Mouse (Mus musculus) MEL (cell line): ENCODE results near the gene Bub1b. TPM values are rescaled to one million over a fixed set of nuclear protein-coding genes. Genes with fewer than 3 reads are reported as not detected.

Experiments used
- DNase-seq: peaks from one replicate; pipeline ENCODE4 v3.0.0; 2011; ENCODE audit warnings: low read depth, low spot score
- H3K27ac ChIP-seq: 2 replicates; pipeline ENCODE4 v1.5.1; 2012; ENCODE audit warnings: low read depth, mild to moderate bottlenecking, control low read depth, low read length, moderate library complexity; ENCODE audit not compliant: control insufficient read depth
- H3K27me3 ChIP-seq, 2 experiments: fragments of 150-350 bp in 1 of 2; sonication (generic) in 1 of 2; 2 replicates each; pipeline ENCODE4 v1.6.1; 2012; ENCODE audit warnings: low read length in 2 of 2, mild to moderate bottlenecking in 2 of 2, improper control_type of control experiment in 1 of 2, moderate library complexity in 1 of 2; ENCODE audit not compliant: insufficient read depth in 2 of 2, control insufficient read depth in 1 of 2
- H3K36me3 ChIP-seq, 2 experiments: 2 replicates each; pipeline ENCODE4 v1.6.1; 2012 to 2014; ENCODE audit warnings: low read length in 2 of 2, improper control_type of control experiment in 1 of 2, inconsistent platforms in 1 of 2, mild to moderate bottlenecking in 1 of 2; ENCODE audit not compliant: insufficient read depth in 2 of 2, control insufficient read depth in 1 of 2
- H3K4me1 ChIP-seq, 2 experiments: fragments of 150-350 bp in 1 of 2; sonication (generic) in 1 of 2; 2 replicates each; pipeline ENCODE4 v1.6.1; 2012; ENCODE audit warnings: low read length in 2 of 2, improper control_type of control experiment in 1 of 2, mild to moderate bottlenecking in 1 of 2; ENCODE audit not compliant: insufficient read depth in 2 of 2, control insufficient read depth in 1 of 2
- H3K4me3 ChIP-seq, 2 experiments: fragments of 150-350 bp in 1 of 2; sonication (generic) in 1 of 2; 2 replicates each; pipeline ENCODE4 v1.5.1; 2012; ENCODE audit warnings: low read depth in 2 of 2, low read length in 2 of 2, mild to moderate bottlenecking in 2 of 2, moderate library complexity in 2 of 2, control low read depth in 1 of 2, improper control_type of control experiment in 1 of 2; ENCODE audit not compliant: control insufficient read depth in 1 of 2, insufficient read depth in 1 of 2
- H3K79me2 ChIP-seq: 2 replicates; pipeline ENCODE4 v1.6.1; 2012; ENCODE audit warnings: mild to moderate bottlenecking, low read length, moderate library complexity; ENCODE audit not compliant: control insufficient read depth, poor library complexity, insufficient read depth
- H3K9ac ChIP-seq: 2 replicates; pipeline ENCODE4 v1.6.1; 2012; ENCODE audit warnings: low read depth, mild to moderate bottlenecking, control low read depth, low read length, moderate library complexity; ENCODE audit not compliant: control insufficient read depth, poor library complexity, severe bottlenecking
- H3K9me3 ChIP-seq: fragments of 150-350 bp; sonication (generic); replicated peaks from 2 replicates; pipeline ENCODE4 v1.6.1; 2012; ENCODE audit warnings: mild to moderate bottlenecking, low read length, improper control_type of control experiment, moderate library complexity; ENCODE audit not compliant: insufficient read depth
- BHLHE40 ChIP-seq: IDR thresholded peaks from 2 replicates; pipeline ENCODE4 v1.6.1; 2012; ENCODE audit warnings: low read depth, mild to moderate bottlenecking, inconsistent platforms, low read length, improper control_type of control experiment, borderline replicate concordance
- ELF1 ChIP-seq: IDR thresholded peaks from 2 replicates; pipeline ENCODE4 v1.6.1; 2014; ENCODE audit warnings: low read depth, mild to moderate bottlenecking, inconsistent platforms, low read length, improper control_type of control experiment, moderate library complexity
- EP300 ChIP-seq, 2 experiments: IDR thresholded peaks; 2 replicates each; pipeline ENCODE4 v1.6.1; 2011; ENCODE audit warnings: improper control_type of control experiment in 2 of 2, low read length in 2 of 2, low read depth in 1 of 2, mild to moderate bottlenecking in 1 of 2
- ETS1 ChIP-seq: IDR thresholded peaks from 2 replicates; pipeline ENCODE4 v1.6.1; 2012; ENCODE audit warnings: low read depth, mild to moderate bottlenecking, inconsistent platforms, low read length, improper control_type of control experiment, moderate library complexity
- HCFC1 ChIP-seq: IDR thresholded peaks from 2 replicates; pipeline ENCODE4 v1.6.1; 2012; ENCODE audit warnings: low read depth, mild to moderate bottlenecking, inconsistent platforms, low read length, improper control_type of control experiment, moderate library complexity
- MAX ChIP-seq: IDR thresholded peaks from 2 replicates; pipeline ENCODE4 v1.6.1; 2011; ENCODE audit warnings: low read length, improper control_type of control experiment
- MAZ ChIP-seq: IDR thresholded peaks from 2 replicates; pipeline ENCODE4 v1.6.1; 2012; ENCODE audit warnings: low read depth, mild to moderate bottlenecking, inconsistent platforms, low read length, improper control_type of control experiment
- MXI1 ChIP-seq: IDR thresholded peaks from 2 replicates; pipeline ENCODE4 v1.6.1; 2011; ENCODE audit warnings: mild to moderate bottlenecking, low read depth, low read length, improper control_type of control experiment
- NELFE ChIP-seq: IDR thresholded peaks from 2 replicates; pipeline ENCODE4 v1.6.1; 2011; ENCODE audit warnings: low read depth, low read length, improper control_type of control experiment
- NRF1 ChIP-seq: IDR thresholded peaks from 2 replicates; pipeline ENCODE4 v1.6.1; 2014; ENCODE audit warnings: low read depth, mild to moderate bottlenecking, inconsistent platforms, low read length, improper control_type of control experiment, moderate library complexity; ENCODE audit not compliant: poor library complexity, insufficient read depth, severe bottlenecking
- POLR2A ChIP-seq, 2 experiments: IDR thresholded peaks; 2 replicates each; pipeline ENCODE4 v1.6.1; 2011 to 2012; ENCODE audit warnings: low read length in 2 of 2, mild to moderate bottlenecking in 2 of 2, control low read depth in 1 of 2, improper control_type of control experiment in 1 of 2, low read depth in 1 of 2, moderate library complexity in 1 of 2; ENCODE audit not compliant: control insufficient read depth in 1 of 2, insufficient read depth in 1 of 2, poor library complexity in 1 of 2
- POLR2AphosphoS5 ChIP-seq: IDR thresholded peaks from 2 replicates; pipeline ENCODE4 v1.6.1; 2012; ENCODE audit warnings: low read depth, borderline replicate concordance, mild to moderate bottlenecking, inconsistent platforms, low read length, moderate library complexity, mixed read lengths
- SIN3A ChIP-seq: IDR thresholded peaks from 2 replicates; pipeline ENCODE4 v1.6.1; 2012; ENCODE audit warnings: low read length, improper control_type of control experiment, inconsistent platforms
- TCF12 ChIP-seq: IDR thresholded peaks from 2 replicates; pipeline ENCODE4 v1.6.1; 2014; ENCODE audit warnings: low read depth, mild to moderate bottlenecking, inconsistent platforms, low read length, improper control_type of control experiment, moderate library complexity
- USF1 ChIP-seq: IDR thresholded peaks from 2 replicates; pipeline ENCODE4 v1.6.1; 2014; ENCODE audit warnings: low read depth, mild to moderate bottlenecking, inconsistent platforms, low read length, improper control_type of control experiment, moderate library complexity
- USF2 ChIP-seq, 2 experiments: IDR thresholded peaks; 2 replicates each; pipeline ENCODE4 v1.6.1; 2011 to 2012; ENCODE audit warnings: improper control_type of control experiment in 2 of 2, low read length in 2 of 2, borderline replicate concordance in 1 of 2, inconsistent platforms in 1 of 2, low read depth in 1 of 2, mild to moderate bottlenecking in 1 of 2; ENCODE audit not compliant: insufficient read depth in 1 of 2
- ZC3H11A ChIP-seq: IDR thresholded peaks from 2 replicates; pipeline ENCODE4 v1.6.1; 2012; ENCODE audit warnings: low read depth, mild to moderate bottlenecking, inconsistent platforms, low read length, improper control_type of control experiment
- ZKSCAN1 ChIP-seq: IDR thresholded peaks from 2 replicates; pipeline ENCODE4 v1.6.1; 2012; ENCODE audit warnings: low read depth, mild to moderate bottlenecking, inconsistent platforms, low read length, improper control_type of control experiment, moderate library complexity
- ZNF384 ChIP-seq: IDR thresholded peaks from 2 replicates; pipeline ENCODE4 v1.6.1; 2012; ENCODE audit warnings: low read depth, mild to moderate bottlenecking, inconsistent platforms, low read length, improper control_type of control experiment
- polyA plus RNA-seq, 2 experiments: library from polyadenylated mRNA; stranded (reverse) in 1 of 2; unstranded in 1 of 2; fragments of >175 nt in 1 of 2; fragments of >200 nt in 1 of 2; gene quantifications; 2 replicates each; pipeline versions ENCODE4 v1.2.1 to v1.2.4; 2012; ENCODE audit warnings: low replicate concordance in 2 of 2, low read depth in 1 of 2; ENCODE audit not compliant: insufficient read length in 2 of 2, insufficient read depth in 1 of 2, missing spikeins in 1 of 2
- total RNA-seq: library from RNA; depleted of rRNA; stranded (reverse); fragments of 300-350 nt; gene quantifications from 2 replicates; pipeline ENCODE4 v1.2.3, GENCODE M21; 2012

Bub1b gene
- total and polyA plus RNA-seq, 3 experiments = 87.5 to 120 TPM; not detected in 1

- TF ChIP-seq USF2 (IDR thresholded peaks at IDR 0.05; ENCODE audit: borderline replicate concordance in 1 of 2, insufficient read depth in 1 of 2, low read depth in 1 of 2, low read length in 2 of 2) (no peak), MAZ (no peak), EP300 (IDR thresholded peaks at IDR 0.05; ENCODE audit: low read depth in 1 of 2, low read length in 2 of 2) (peak in 1 of 2 experiments; percentile 51; a peak in 1 of 4 replicates), NRF1 (no peak)
- TF ChIP-seq, all 39 proteins: peak for 6
These were observed 63.9 kb downstream of the Bub1b start (continued) for GRCm38 (mm10) chr2:118661891-118662290.

- peaks cover 0 to 28% of the 10 kb centered on the region in 2 experiments; a peak in 2 of 4 replicates for H3K36me3 ChIP-seq
- peak; percentile 85 for DNase-seq
- peaks cover 19 to 33% of the 10 kb centered on the region in 2 experiments for H3K4me1 ChIP-seq
- peak within 1 kb of the TSS; percentile 81 for H3K9ac ChIP-seq
- peak; percentile 64; the same call in 1 of the 2 replicates for TF ChIP-seq BHLHE40
- peak; percentile 94 for TF ChIP-seq ETS1
- TF ChIP-seq ZKSCAN1 = no peak
- no peak for TF ChIP-seq ZC3H11A
- TF ChIP-seq MAZ = peak; percentile 13
- TF ChIP-seq EP300 (IDR thresholded peaks at IDR 0.05; ENCODE audit: low read depth in 1 of 2, low read length in 2 of 2) = 0 out of 4 replicates have a peak, but pooled peaks of 1 of the 2 experiments have one; percentile 4
- no peak for TF ChIP-seq POLR2AphosphoS5
- peak; percentile 32 for TF ChIP-seq MXI1
- TF ChIP-seq POLR2A (IDR thresholded peaks at IDR 0.05; ENCODE audit: control insufficient read depth in 1 of 2, insufficient read depth in 1 of 2, low read depth in 1 of 2, low read length in 2 of 2, poor library complexity in 1 of 2) = peak; percentile 50 to 70; a peak in 2 of 4 replicates
- TF ChIP-seq MAX = peak; percentile 12; the same call in 1 of the 2 replicates
- TF ChIP-seq NELFE = peak; percentile 57
- TF ChIP-seq HCFC1 = no peak
- 0 out of 2 replicates have a peak, but pooled peaks have one; percentile 47 for TF ChIP-seq SIN3A
- TF ChIP-seq ZNF384 = peak; percentile 73
- peak; percentile 31; the same call in 1 of the 2 replicates for TF ChIP-seq ELF1
- peak; percentile 6; the same call in 1 of the 2 replicates for TF ChIP-seq TCF12
- TF ChIP-seq USF1 = 0 out of 2 replicates have a peak, but pooled peaks have one; percentile 3
- peaks cover 15% of the 10 kb centered on the region for H3K79me2 ChIP-seq
- H3K9me3 ChIP-seq = no peaks in the 10 kb centered on the region
- H3K4me3 ChIP-seq = peak within 1 kb of the TSS; percentile 68 to 94
- peak within 1 kb of the TSS; percentile 99 for H3K27ac ChIP-seq
- H3K27me3 ChIP-seq = no peaks in the 10 kb centered on the region
These were observed 65.1 kb downstream of the Bub1b start, which contains the start of gene Pak6 for GRCm38 (mm10) chr2:118662902-118663803. Pak6 (plus strand) TSS chr2:118663303.
